Mouse (Mus musculus) embryo, embryonic 10 days (tissue): Measurements from ENCODE around the gene Iqsec1.

ENCODE experiments used
- DNase-seq: peaks from one replicate; pipeline ENCODE4 v3.0.0-alpha.2; 2015; ENCODE audit warnings: low spot score

Iqsec1 gene

DNA sequence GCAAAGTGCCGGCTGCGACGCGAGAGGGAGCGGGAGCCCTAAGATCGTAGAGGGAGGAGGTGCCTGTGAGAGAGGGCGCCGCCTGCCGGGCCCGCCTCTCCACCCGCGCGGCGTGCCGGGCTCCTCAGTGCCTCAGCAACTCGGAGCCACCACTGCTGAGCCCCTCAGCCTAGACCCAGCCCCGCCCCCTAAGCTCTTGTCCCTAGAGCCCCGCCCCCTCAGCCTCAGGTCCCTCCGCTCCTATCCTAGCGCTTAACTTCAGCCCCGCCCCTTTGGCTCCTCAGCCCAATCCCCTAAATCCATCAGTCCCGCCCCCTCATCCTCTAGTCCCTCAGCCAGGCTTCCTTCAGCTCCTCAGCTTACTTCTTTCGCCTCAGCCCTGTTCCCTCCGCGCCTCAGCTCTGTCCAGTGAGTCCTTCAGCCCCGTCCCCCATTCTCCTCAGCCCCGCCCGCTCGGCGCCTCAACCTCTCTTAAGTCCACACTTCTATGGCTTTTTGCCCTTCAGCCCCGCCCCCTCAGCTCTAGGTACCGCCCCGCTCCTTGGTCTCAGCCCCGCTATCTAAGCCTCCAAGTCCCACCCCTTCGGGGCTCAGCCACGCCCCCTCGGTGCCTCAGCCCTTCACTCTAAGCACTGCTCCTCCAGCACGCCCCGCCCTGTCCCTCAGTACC, at the start of gene Iqsec1:
Iqsec1 (minus strand) TSS at position 38 of the 670 bp plus-strand sequence.
- DNase-seq, result peak; percentile 96

DNA sequence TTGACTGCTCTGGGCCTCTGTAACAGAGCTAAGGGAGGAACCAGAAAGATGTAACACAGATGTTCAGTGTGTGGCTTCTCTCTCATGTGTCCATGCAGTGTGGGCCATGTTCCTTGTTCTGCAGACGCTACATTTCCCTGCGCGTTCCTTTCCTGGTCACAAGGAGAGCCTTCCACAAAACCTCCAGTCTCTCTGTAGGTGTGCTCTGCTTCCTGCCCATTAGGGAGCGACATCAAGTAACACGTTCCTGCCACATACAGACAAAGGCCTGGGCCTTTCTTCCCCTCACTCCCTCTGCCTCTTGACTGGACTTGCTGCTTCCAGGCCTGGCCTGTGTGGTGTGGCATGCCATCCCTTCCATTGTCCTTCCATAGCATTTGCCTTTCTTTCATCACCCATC, 39.8 kb upstream of the Iqsec1 start:
- DNase-seq, result no peak

DNA sequence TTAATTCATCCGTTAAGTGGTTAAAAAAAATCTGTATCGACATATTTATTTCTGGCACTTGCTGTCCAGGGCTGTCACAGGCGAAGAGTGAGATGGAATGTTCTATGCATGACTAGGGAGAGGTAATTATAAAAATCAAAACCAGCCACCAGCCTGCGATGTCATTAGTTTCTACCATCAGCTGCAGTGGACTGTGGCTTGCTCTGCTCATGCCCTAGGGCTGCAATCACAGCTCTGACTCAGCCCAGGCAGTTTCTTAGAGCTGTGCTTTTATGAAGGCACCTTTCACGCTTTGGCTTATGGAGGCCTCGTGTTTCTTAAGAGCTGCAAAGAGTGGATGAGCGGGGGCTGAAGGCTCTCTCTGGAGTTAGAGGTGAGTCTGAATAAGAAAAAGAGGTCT, 32.3 kb upstream of the Iqsec1 start:
- DNase-seq, result no peak

DNA sequence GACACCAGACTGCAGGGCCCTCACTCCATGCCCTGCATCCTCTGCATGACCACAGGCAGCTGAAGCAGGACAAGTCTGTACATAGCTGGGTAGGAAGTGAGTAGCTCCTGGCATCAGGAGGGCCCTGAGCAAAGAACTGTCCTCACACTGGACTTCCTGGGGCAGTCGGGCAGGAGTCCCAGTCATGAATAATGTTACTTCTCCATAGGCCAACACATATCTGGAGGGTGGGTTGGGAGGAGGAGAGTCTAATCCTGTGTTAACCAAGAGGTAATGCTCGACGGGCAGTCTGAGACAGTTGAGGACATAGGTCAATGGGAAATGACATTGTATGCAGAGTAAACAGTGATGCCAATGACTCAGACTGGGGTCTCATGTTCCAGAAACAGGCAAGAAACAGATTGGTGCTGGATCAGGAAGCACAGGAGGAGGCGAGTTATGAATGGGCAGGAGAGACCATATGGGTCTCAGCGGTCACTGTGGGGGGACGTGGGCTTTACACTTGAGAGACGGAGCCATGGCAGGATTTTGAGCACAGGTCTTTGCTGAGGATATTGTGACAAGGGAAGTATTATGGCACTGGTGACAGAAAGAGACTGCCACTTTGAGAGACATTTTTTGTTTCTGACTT, 28.2 kb upstream of the Iqsec1 start:
- no peak for DNase-seq

DNA sequence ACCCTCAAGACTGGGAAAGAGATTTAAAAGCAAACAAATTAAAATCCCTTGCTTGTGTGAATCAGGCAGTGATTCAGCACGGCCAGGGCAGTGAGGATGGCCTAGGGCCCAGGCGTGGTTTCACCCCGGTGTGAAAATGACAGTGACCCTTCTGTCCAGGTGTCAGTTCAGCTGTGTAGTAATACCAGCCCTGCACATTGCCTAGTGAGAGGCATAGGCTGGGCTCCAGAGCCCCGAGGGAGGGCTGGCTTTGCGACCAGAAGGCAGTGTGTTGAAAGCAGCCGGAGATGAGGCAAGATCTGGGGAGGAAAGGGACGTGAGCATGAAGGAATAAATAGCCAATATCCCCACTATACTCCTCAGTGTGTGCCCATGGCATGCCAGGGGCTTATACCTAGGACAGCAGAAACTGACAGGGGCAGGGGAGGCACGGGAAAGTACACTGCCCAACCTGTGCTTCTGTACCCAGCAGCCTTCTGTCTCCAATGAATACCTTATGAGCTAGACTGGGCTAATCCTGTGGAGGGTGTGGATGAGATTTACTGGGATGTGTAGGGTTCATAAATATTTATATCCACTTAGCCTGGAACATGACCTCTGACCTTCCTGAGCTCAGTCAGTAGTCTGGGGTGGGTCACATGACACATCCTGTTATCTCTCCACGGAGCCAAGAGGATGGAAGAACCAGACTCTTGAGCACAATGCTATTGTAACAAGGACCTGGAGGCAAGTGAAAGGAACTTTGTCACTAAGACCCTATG, 25.9 kb upstream of the Iqsec1 start:
- peak; percentile 66 for DNase-seq

DNA sequence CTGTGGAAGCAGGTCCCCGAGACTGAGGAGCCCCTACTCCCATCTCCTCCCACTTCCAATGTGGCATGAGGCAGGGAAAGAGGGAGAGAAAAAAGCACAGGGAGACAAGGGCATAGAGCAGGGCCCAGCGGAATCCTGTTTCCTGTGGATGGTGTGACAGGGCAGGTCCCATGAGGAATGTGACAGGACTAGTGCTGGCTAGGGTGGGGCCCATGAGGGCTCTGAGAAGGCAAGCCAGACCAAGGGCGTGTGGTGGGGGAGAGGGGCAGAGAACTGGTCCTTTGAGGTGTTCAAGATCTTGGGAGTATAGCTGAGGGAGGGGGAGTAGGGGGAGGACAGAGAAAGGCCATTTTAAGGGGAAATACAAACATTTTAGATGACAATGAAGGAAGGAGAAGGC, 24.0 kb upstream of the Iqsec1 start:
- no peak for DNase-seq

DNA sequence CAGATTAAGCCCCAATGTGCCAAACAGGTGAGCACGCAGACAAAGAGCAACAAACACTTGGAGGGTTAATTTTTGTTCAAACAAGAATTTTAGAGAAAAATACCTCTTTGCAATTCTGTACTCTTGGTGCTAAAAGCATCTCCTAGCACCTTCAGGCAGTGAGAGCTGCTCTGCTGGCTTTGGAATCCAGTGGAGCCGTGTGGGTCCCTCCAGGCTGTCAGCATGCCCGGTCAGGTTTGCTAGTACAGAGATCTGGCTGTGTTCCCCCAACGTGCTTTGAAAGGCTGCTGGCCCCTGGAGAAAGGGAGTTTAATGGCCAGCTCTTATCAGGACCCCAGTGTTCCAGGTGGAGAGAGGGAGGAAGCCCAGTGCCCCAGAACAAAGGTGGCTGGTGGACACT, 23.1 kb upstream of the Iqsec1 start:
- no peak for DNase-seq

DNA sequence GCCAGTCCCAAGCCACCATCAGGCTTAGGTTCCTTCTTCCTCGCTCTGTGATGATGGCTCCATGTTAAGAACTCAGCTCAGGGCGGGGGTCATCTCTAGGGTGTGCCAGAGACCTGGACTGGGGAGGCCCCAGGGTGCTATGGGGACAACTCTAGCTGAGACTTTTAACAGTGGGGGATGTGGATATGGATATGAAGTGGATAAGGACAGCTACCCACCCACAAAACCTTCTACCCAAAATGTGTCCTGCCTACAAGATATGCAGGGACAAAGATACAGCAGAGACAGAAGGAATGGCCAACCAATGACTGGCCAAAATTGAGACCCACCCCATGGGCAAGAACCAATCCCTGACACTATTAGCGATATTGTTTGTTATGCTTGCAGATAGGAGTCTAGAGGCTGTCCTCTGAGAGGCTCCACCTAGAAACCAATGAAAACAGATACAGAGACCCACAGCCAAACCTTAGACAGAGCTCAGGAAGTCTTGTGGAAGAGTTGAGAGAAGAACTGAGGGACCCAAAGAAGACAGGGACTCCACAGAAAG, 19.9 kb upstream of the Iqsec1 start:
- no peak for DNase-seq

DNA sequence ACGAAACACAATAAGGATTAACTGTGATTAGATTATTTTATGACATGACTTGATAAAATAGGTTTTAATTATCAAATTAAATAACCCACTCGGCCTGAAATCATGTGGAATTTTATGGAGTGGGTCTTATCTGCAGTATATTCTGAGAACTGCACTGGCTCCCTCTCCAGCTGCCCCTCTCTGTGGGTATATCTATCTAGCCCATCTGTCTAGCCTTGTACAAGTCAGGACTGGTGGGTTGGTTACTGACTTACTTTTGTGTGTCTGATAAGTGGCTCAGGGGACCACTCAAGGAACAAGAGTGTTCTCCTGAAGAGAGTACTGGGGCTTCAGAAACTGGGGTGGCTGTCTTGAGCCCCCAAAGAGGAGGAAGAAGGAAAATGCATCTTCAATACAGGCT, 18.7 kb upstream of the Iqsec1 start:
- no peak for DNase-seq

DNA sequence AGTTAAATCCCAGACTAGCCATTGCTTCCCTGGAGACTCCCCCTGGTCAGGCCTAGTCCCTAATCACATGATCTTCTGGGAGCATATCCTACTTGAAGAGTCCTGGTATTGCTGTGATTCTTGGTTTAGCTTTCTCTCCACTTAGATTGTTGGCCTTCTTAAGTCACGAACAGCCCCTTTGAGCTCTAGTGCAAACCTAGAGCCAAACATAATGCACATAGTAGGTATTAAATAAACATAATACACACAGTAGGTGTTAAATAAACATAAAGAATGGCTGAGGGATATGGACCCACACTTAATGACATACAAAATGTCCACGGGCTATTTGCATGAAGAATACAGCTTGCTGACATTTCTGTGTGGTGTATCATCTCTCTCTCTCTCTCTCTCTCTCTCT, 15.7 kb upstream of the Iqsec1 start:
- no peak for DNase-seq

DNA sequence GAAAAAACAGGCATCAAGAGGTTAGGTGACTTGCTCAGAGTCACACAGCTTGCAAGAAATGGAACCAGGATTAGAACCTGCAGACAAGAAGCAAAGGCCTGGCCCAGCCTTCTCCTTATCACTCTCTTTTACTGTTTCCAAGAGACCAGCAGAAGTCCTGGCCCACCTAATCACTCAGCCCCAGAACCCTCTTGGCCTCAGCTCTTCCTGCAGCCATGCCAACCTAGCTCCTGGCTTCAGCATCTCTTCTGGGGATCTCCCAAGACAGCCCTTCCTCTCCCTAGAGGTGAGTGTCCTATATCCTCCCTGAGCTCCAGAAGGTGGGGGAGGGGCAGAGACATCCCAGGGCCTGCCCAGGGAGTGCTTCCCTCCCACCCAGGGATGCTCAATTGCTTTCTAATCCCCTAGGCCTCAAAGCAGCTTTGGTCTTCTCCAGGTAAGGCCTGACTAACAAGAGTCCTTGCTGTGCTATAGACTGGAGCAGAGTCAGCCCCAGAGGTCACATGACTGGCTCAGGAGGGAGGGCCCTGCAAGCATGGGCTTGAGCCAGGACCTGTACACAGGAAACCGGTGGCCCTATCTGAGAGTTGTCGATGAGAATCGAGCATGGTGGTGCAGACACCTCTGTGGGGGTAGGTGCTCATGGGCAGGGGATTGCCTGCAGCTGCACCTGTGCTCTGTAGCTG, 15.0 kb upstream of the Iqsec1 start:
- DNase-seq, result no peak

DNA sequence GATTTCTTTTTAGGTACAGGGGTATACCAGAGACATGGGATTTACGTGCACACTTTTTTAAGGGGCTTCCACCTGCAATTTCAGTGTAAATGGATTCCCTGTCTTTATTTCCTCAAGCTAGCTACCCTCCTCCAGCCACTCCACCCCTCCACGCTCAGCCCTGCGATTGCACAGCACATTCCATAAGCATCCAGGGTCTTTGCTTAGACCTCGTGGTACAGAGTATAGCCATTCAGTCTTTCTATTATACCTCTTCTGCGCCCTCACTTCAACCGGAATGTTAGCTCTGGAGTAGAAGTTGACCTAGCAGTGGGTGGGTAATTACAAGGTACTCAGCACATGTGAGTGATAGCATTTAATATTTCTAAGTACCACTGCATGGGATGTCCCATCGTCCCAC, 13.1 kb upstream of the Iqsec1 start:
- DNase-seq, result no peak

DNA sequence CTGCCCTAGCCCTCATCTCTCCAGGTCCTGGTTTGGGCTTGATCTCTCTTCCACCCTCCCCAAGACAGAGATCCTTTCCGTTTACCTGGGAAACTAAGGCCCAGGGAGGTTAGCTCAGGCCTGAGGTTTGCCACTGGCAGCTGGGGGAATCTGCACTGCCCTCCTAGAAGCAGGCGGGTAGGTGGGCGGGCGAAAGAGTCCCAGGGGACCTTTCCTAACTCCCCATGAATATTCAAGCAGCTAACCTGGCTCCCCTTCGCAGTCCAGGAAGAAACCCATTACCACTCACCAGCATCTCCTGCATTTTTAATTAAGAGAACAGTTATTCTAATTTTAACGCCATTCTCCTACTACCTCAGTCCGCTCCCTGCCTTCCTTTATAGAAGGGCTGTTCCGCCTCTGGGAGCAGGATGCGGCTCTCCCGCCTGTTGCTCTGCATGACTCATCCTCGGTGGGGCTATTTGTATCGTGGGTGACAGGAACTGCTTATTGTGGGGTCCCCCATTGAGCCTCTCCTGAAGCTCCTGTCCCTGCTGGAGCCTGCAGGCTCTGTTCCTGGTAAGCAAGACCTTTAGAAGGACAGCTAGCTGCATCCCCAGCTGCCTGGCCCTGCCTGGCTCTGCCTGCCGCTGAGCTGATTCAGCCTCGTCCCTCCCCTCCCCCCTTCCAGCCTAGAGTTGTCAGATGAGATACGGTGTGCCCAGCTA, 12.5 kb upstream of the Iqsec1 start:
- DNase-seq, result peak; percentile 47

DNA sequence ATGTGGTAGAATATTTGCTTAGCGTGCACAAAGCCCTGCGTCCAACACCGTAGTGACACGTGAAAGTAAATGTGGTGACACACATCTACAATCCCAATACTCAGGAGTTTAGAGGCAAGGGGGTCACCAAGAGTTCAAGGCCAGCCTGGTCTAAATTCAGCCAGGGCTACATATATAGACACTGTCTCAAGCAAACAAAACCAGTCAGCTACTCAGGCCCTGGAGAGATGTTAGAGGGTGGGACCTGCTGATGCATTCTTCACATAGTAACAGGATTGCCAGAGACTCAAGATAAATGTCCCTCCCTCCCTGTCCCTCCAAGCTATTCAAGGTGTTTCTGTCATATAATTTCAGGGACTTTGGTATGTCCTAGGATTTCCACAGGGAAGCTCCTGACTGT, 10.7 kb upstream of the Iqsec1 start:
- DNase-seq, result no peak

DNA sequence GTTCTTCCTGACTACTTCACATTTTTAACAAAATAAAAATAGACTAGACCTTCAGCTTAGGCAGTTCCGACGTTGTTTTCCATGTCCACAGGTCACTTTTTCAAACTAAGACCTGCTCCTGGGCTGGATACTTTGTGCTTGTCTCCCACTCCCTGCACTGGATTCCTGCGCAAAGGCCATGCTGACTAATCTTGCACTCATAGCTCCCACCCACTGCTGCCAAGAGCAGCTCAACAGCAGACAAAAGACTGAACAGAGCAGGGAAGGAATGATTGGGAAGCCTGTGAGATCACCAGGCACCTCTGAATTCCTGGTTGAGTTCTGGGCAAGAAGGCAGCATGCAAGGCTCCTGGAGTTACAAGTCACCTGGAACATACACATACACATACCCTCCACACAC, 8.5 kb upstream of the Iqsec1 start:
- no peak for DNase-seq

DNA sequence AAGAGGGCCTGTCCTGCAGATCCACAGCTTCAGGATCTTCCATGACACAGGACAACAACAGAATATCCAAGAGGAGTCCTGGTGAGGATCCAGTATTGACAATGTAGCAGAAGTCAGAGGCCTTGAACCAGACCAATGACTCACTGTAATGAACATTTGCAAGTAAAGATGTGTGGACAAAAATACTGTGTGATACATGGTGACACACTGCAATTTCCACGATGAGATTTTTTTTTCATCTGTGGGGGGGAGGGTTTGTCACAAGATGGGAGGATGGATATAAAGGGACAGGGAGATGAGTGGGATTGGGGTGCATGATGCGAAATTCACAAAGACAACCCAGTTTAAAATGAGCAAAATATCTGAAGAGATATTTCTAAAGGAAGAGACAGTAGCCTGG, 7.7 kb upstream of the Iqsec1 start:
- DNase-seq, result no peak

DNA sequence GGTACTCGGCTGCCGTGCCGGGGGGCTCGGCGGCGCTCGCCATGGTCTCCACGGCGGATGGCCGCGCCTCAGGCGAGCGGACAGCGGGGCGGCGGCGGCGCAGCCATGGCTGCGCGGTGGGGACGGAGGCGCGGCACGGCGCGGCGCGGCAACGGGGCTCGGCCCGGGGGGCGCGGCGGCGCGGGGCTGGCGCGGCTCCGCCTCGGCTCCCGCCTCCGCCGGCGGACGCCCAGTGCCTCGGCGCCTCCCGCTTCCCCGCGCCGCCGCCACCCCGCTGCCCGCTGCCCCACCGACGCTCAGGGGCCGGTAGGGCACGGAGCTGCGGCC, 223 bp downstream of the Iqsec1 start:
- DNase-seq, result no peak

DNA sequence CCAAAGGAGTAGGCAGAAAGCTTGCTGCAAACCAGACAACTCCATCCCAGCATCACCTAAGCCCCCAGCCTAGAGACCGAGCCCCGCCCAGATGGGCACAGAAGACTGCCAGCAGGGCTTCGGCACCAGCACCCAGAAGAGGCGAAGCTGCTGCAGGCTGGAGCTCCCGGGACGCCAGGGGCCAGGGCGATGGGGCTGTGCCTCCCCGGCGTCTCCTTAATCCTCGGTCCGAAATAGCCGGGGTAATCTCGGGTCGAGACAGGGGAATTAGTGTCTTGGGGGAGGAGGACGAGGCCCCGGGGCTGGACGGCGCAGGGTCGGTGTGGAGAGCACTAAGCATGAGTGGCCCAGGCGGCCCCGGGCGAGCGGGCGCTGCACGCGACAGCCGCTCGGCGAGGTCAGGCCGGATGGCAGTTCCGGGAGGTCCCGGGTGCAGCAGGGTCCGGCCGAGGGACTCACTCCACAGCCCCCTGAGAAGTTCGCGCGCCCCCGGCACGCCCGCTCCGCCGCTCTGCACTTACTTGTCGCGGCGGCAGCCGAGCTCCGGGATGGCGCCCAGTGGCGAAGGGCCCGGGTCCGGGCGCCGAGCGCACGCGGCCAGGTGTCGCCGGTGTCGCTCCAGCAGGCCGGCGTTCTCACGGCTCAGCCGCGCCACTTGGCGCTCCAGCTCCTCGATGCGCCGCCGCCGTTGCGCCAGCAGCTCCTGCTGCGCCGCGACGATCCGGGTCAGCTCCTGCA, 755 bp downstream of the Iqsec1 start:
- DNase-seq, result peak; percentile 60

DNA sequence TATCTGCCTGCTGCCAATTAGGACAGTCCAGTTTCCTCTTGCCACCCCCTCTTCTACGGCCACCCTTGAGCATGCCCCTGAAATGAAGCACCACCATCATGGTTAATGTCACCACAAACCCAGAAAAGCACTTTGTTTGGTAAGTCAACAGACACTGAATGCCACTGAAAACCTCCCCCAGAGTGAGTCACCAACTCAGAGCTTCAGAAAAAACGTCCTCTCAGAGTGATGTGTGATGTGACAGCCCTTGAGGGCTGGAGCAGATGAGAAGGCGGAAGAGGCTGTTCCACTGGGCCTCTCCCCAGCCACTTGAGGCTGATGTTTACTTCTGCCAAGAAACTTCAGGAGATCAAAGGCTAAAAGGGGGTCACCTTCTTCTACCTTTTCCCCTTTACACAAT, 4.4 kb downstream of the Iqsec1 start:
- no peak for DNase-seq

DNA sequence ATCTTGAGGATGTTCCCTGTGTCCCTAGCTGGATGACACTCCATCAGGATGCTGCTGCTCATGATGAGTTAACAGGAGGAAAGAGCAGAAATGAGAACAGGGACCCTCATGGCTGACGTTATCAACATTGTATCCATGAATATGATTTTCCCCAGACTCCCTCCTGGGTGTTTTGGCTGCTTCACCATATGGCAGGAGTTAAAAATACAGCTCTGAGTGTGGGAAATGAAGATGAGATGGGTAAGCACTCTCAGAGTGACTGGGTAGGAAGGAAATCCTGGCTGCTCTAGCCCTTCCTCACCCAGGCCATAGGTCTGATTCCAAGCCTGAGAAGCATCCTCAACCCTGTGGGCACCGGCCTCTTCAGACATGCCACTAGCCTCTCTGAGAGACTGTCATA, 14.2 kb downstream of the Iqsec1 start:
- no peak for DNase-seq

DNA sequence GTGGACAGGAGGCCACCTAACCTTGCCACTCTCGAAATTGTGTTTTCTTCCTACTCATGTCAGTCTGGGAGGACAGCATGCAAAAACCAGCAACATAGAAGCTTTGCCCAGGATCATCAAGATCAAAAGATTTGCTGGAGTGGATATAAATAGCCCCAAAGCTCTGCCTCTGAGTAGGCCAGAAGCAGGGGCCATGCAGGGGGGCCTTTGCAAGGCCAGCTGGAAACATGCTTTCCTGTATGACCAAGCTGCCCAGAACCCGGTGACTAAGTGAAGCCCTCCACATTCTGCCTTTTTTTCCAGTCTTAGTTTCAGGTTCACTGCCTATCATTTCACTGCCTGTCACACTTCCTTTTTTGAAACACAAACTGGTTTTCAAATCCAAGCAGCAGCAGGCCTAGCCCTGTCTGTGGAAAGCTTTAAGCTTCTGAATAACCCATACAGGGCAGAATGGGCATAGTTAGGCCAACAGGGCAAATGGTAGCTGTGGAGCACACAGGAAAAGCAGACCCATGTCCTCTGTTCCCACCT, 19.1 kb downstream of the Iqsec1 start:
- DNase-seq, result no peak
